Mouse (Mus musculus): ENCODE data around the gene Slc17a8. TPM values are rescaled to one million over a fixed set of nuclear protein-coding genes. Genes with fewer than 3 reads are reported as not detected.
"Not testable (repeated sequence)": the region's sequence is repeated elsewhere in the genome, so short reads cannot be mapped to it uniquely, and the experiment has no call there.

Gene Slc17a8
- total RNA-seq, 2 experiments from 2014 or later: not detected

DNA sequence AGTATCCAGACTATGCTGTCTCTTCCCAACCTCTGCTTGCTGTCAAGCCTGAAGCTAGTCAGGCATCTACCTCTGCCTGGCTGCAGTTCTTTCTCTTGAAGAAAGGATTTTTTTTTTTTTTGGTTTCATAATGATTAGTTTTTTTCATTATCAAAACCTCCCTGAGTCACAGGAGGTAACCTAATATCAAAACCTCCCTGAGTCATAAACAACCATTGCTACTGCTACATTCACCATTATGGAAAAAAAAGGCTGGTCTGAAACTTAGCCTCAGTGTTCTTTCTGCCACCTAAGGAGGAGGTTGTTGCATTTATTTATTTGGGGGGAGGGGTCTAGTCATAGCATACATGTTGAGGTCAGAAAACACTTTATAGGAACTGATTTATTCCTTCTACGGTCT lies 31.2 kb downstream of the Slc17a8 start:
- no peak for DNase-seq

DNA sequence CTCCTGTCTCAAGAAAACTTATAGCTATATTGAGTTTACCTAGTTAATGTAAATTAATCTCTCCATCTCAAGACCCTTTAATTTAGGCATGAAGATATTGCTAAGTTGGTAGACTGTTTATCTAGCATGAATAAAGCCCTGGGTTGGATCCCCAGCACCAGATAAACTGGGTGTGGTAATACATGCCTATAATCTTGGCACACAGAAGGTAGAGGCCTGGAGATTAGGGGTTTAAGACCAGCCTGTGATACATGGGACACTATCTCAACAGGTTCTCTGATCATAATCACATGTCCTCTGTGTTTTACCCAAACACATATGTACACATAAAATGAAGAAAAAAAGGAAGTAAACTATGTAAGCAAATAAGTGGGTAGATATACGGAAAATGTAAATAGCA lies 32.3 kb downstream of the Slc17a8 start:
- no peak for DNase-seq

DNA sequence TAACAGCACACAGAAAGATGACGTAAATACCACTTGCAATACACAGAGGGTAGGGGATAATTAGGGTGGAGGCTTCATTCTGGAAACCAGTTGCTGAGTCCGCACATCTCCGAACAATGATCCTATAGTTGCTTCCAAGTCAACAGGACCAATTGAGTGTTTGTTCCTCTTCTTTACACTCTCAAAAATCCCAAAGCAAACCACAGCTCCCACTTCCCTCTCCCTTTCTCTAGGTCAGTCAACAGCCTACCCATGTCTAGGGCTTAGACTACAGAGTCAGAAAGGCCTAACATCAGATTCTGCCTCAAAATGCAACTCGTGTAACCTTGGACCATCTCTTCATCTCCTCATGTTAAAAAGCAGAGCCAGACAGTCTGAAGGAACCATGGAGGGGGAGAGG lies 36.3 kb downstream of the Slc17a8 start:
- DNase-seq: no peak

DNA sequence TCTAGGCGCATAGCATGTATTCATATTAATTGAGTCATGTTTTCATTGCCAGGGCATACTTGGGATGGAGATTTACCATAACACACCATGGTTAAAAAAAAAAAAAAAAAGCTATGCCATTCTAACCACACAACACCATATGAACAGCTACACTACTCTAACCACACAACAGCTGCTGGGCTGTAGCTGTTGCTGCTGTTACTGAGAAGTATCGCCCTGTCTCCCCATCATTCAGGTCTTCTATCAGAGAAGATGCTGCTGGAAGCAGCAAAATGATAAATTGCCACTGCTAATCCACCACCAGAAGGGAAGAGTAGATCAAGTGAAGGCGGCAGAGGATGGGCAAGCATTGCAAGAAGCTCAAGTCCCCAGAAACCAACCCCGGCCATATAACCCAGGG lies 42.3 kb downstream of the Slc17a8 start:
- DNase-seq: no peak

DNA sequence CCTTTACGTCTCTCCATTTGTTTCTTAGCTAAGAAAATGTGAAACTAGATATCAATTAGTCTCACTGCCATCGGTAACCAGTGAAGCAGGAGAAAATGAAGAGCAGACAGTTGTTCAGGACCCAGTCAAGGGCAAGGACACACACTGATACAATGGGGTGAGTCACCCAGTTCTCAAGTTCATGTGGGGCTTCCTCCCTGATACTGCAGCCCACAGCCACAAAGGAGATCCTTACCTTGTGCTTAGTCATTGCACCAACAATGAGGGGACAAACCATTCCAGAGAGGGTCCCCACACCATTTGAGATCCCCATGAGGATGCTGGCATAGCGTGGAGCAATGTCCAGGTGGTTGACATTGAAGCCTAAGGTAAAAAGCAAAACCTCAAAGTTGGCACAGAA lies 43.4 kb downstream of the Slc17a8 start:
- no peak for DNase-seq

DNA sequence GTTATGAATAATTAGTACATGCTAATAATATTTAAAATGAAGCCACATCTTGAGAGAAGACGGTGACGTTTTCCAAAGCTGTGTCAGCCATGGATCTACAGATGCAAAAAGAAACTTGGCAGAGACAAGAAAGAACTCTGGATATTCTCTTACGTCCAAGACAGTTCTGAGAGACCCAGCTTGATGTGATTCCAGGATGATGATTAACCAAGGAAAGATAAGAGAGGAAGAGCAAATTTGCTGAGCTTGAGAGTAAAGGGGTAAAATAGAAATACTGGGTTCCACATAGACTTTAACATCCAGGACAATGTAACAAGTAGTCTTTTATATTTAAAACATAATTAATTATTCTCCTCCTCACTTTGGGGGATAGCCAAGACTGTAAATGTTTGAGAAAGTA lies 47.6 kb downstream of the Slc17a8 start:
- no peak for DNase-seq

DNA sequence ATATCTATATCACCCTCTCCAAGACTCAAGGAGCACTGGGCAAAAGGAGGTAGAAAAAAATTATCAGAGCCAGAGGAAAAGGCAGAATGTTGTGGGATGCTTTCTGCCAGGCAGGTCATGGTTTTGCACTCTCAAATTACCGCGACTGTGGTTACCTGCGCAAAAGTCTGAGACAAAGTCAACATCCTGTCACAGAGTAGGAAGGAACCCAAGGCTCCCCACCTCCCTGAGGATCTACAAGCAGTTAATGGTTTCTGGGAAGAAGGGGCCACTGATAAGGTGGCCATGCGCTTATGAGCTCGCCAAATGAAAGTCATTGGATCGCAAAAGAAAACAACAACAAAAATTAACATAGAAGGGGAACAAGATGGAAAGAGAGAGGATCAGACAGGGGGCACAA lies 48.1 kb downstream of the Slc17a8 start:
- no peak for DNase-seq

DNA sequence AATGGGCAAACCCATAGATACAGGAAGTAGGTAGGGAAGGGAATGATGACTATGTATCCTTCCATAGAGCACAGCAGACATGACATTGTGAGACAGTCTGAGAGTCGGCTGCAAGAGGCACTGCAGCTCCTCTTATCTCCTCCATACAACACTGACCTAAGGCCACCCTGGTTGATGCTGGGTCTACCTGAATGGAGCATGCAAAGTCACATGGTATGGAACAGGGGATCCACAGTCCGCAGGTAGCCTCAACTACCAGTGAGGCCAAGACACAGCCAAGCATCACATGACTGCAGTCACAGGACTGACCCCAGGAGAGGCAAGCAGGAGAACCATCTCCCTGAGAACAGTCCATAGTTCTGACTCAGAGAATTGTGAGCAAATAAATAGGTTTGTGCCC lies 53.7 kb downstream of the Slc17a8 start:
- no peak for DNase-seq

DNA sequence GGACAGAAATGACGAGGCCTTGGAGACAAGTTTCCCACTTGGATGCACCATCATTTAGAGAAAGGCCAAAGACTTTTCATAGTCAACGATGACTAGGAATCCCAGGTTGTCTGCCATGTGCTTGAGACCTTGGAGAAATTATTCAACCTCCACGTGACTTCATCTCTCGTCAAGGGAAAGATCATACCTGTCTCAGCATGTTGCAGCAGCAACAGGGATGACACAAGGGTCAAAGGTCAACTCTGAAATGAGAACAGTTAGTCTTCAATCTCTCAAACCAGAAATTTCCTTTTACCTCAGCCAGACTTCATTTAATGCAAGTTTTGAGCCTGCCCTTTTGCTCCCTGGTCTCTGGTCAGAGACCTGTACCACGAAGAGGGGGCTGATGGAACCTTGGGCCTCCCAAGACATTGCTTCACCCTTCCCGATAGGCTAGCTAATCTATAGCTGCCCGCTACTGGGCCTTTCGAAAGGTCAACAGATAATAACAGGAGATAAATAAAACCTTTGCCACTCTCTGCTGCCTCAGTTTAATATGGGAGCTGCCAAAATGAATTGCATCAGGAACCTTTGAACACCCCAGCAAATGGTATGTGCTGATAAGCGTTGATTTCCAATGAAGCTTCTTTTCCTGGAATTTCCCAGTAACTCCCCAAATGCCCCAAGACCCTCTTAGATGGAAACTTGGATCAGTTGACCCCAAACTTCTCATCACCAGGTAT lies 55.6 kb downstream of the Slc17a8 start:
- no peak for DNase-seq

DNA sequence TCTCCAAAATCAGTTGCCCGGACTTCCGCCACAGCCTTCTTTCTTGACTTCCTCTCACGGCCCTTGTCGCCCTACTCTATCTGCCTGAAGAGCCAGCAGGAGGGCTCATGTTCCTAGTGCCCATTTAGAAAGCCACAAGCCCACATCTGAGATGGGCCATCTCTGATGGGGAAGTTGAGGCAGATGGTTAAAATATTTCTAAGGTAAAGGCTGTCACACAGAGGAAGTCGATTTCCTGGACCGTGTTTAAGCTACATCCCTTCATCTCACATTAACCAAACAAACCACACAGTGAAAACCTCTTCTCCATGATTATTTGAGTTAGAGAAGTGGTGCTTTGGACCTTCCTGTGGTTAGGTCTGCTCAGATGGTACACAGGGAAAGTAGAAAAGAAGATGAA lies 58.9 kb downstream of the Slc17a8 start:
- DNase-seq: no peak

DNA sequence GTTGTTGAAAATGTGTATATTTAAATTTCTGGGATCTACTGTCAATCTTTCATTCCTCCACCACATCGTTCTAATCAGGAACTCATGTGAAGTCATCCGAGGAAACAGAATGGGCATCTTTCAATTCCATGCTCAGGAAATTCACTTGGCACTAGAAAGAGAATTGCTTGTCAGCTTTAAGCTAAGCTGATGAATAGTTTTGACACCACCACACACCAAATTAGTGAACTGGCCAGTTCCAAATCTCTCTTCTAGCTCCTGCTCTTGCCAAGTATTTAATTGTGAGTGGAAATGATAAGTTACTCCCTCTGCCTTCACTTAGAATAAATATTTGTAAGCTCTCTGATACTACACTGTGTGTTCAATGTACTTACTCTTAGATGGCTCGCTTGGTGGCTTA lies 61.7 kb downstream of the Slc17a8 start:
- DNase-seq: no peak

DNA sequence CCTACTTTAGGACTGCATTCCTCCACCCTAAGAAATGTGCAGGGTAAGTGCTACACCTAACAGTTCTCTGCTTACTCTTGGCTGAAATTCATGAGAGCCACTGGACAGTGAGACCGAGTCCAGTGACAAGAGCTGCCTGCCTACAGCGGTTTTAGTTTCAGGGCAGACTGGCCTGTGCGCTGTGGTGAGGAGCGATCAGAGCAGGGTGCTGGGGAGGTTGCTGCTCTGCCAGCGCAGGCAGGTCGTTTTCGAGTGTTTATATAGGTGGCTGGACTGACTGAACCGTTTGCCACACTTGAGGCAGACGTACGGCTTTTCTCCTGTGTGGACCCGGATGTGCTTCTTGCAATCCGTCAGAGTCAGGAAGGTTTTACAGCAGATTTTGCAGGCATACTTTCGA lies 66.2 kb downstream of the Slc17a8 start:
- not testable (repeated sequence) for DNase-seq

DNA sequence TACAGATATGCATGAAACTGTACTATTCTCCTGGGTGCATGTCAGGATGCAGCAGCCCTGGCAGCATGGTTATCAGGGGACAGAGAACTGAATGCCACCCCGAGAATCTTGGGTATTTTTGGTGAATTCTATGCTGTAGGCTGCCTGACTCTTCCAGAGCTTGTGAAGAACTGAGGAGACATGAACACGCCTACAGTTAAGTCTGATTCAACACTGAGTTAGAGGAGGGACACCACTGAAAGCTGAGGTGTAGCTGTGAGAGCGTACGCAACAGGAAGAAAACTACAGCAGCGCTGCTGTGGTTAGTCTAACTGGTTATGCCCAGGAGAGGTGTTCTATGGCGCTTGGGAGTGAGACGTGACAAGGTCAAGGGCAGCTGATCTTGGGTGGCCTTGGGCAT lies 67.2 kb downstream of the Slc17a8 start:
- not testable (repeated sequence) for DNase-seq

DNA sequence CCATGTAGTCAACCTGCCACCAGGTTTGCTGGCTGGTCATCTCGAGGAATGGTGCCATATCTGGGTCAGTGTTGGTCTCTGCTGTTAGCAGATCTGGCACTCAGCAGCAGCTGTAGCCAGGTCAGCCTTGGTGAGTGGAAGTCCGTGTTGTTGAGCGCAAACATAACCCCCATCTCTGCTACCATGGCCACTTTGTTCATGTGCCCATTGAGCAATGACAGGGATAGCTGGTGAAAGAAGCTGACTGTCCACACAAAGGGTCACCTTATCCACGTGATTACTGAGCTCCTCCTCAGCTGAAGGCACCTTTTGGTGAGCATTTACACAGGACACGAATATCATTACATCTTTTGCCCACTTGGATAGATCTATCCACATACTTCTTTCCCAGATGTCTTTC lies 68.0 kb downstream of the Slc17a8 start:
- DNase-seq: no peak

DNA sequence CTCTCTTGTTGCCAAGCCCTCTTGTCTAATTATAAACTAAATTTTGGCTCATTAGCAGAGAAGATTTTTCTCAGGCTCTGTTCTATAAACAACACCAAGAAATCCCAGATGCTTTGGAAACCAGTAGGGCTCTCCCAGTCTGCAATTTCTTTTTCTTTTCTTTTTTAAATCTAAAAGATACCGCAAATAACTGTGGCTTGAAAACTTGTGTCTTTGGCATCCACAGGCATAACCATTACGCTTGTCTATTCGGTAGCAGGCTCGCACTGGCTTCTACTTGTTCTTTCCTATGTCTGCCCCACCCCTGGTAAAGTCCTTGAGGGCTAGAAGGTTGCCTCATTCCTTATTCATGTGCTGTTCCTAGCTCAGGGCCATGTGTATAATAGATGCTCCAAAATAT lies 69.4 kb downstream of the Slc17a8 start:
- no peak for DNase-seq

DNA sequence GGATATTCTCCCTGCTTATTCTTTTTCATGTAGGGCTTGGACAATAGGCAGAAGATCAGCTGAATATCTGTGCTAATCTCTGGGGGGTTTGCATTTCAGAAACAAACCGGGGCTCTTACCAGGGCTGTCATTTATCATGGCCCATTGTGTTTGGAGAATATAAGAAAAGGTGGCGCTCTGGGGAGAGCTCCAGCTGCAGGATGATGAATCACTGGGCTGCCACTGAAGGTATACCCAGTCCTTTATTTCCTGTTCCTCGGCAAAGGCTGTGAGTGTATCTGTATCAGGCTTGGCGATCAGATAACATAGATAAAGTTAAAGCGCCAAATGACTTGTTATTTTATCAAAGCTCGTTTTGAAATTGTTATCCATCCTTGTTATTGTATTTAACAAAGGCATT lies 73.0 kb downstream of the Slc17a8 start:
- DNase-seq: no peak

DNA sequence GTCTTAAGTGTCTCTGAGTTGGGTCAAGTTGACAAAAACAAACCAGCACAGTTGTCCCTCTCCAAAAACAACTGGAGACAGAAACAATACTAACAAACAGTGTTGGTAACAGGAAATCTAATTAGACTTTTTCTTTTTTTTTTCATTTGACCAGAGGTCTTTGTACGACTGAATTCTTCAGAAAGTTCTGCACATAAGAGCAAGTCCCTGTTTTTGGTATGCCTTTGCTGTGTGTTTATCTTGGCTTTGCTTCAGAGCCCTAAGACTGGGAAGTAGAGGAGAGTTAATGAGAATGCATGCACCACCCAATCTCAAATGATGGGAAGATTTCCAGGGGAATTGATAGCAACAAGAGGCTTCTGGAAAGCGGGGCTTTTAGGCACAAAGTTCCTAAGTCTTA lies 74.1 kb downstream of the Slc17a8 start:
- no peak for DNase-seq

DNA sequence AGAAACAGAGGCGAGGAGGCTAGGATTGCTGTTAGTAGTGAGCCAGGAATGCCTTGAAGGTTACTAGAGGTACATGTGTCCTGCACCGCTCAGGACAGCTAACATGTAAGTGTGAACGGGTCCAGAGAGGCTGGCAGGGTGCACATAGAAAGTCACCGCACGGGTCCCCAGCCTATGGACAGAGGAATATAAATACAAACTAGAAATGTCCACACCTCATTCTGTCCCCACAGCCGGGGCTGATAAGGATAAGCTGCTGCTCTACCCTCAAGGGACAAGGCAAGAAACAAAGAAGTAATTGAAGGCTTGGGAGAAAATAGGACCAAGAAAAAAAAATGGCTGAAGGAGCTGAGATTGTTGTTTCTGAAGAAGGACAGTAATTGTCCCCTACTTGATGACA lies 77.2 kb downstream of the Slc17a8 start:
- no peak for DNase-seq

DNA sequence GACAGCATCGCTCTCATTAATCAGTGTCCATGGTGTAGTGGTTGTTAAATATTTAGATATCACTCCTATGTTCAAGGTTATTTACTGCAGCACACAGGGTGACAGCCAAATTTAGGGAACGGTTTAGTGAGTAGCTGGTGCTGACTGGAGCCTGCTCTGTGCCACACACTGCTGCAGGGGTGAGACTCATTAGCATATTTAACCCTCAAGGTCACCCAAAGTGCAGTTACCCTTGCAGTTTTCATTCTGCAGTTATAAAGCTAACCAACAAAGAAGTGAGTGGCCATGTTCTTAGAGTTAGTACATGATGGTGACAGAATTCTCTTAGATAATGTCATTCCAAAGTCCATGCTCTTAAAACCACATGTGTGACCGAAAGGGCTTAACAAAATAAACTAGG lies 78.7 kb downstream of the Slc17a8 start:
- DNase-seq: no peak

DNA sequence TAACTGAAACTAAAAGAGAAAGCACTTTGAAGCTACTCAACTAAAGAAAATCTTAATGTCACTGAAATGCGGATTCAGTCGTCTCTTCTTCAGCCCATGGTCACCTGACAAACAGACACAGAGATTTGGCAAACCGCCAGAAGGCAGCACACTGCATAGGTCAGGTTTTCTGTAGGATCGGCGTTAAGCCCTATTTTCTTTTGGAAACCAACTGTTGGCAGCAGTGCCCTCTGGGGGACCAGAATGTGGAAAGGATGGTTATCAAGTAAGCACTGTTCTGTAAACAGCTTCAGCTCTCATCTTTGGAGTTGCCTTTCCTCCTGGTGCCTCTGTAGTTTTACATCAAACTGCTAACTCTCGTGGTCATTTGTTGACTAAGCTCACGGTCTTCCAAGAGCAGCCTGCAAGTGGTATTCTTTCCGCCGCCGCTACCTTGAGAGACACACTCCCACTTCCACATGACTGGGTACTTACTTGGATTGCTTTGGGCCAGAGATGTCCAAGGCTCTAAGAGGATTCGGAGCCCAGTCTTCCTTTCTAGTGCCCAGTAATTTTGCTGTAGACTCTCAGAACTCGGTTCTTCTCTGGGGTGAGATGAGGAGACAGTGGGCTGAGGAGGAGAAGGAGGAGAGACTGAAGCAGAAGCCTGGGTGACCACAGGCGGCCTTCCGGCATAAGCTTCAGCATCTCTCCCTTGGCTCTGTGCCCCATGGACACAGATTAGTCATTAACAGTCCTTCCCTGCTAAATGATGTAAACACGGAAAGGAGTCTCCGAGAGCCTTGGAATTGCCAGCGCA lies 87.9 kb downstream of the Slc17a8 start, which contains the start of gene Nr1h4:
TSS of gene Nr1h4 (minus strand) at position 657 of the 799 bp plus-strand sequence.
- no peak for DNase-seq

DNA sequence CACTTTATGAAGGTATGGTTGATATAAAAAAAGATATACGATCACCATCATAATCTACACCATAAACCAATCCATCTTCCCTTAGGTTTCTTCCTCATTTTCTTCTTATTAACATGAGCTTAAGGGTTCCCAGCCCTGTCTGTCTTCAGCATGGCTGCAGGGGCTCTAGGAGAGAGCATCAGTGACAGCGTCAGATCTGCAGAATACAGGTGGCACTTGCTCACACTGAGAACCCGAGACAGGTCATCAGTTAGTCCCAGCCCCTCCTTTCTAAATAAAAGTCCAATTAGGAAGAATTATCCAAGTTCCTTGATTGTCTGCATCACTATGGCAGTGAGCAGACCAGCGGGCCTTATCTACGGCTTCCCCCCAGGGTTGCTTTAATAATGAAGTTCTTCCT lies 88.6 kb downstream of the Slc17a8 start:
- DNase-seq: no peak

DNA sequence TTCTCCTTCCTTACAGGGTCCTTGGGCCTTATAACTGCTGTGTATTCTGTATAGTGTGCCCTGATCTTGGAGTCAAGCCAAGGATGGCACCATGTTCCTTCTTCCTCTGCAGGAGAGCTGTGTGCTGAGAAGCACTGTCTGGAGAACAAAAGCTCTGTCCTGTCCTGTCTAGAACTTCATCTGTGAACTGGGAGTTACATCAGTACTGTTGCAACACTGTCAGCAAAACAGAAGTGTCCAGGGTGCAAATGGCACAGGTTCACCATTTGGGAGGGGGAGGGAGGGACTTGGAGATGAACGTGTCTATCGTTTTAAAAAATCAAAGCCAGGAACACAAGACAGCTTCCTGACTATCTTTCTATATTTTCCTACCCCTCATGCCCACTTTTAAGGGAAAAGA lies 89.1 kb downstream of the Slc17a8 start:
- DNase-seq: no peak

DNA sequence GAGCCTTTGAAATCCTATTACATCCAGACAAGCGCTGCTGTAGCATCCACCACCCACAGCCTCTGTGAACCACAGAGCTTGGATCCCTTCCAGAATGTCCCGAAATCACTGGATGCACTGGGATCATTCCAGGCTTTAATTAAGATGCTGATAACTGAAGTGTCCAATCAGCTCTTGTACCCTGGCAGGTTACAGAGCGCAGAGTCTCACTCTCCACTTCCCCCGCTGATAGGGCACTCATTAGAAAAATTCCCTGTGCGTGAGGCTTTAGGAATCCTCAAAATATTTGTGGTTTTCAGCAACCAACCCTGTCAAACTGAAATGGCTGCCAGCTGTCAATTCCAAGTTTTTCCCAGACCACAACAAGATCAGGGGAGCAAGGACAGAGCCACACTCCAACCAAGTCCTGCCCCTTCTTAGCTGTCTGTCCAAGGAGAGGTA lies 89.8 kb downstream of the Slc17a8 start:
- DNase-seq: no peak

DNA sequence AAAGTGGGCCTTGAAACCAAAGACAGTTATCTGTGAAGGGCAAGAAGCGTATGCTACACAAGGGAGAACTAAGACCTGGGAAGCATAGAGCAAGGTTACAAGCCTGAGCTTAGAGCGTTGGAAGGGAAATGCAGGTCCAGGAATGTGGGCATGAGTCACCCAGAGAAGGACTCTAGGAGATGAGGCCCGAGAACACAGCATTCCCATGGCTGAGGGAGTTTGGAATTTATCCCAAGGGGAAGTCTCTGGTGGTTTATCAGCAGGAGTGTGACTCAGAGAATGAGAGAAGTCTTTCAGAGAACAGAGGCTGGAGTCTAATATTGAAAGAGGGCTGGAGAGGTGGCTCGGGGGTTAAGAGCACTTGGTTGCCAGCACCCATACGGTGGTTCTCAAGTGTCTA lies 94.0 kb downstream of the Slc17a8 start:
- DNase-seq: no peak

Measured in gastrocnemius, postnatal 25 days (tissue).